Mouse (Mus musculus): Measurements from ENCODE around the gene Ccdc171.

- TF ChIP-seq CTCF (IDR thresholded peaks at IDR 0.05; ENCODE audit: low read depth, low read length): no peak
- TF ChIP-seq POLR2A (IDR thresholded peaks at IDR 0.05; ENCODE audit: extremely low read depth, insufficient read depth, low read length): no peak
These were observed 126.1 kb downstream of the Ccdc171 start for GRCm38 (mm10) chr4:83651453-83651852.

Data from liver, adult 2 months (tissue).